Mouse (Mus musculus) testis, adult 2 months (tissue): Measurements from ENCODE around the gene Izumo4. TPM values are rescaled to one million over a fixed set of nuclear protein-coding genes. Genes with fewer than 3 reads are reported as not detected.
A peak's percentile ranks its signal among the peaks of the same experiment; 100 is the strongest.

Experiments used
- H3K27ac ChIP-seq: fragments of 200-500 bp; 2 replicates; pipeline ENCODE4 v1.5.1; 2012; ENCODE audit warnings: low read depth, low read length; ENCODE audit not compliant: control insufficient read depth, insufficient read depth
- H3K27me3 ChIP-seq: fragments of 200-500 bp; 2 replicates; pipeline ENCODE4 v1.6.1; 2012; ENCODE audit warnings: mild to moderate bottlenecking, low read length, moderate library complexity; ENCODE audit not compliant: control insufficient read depth, insufficient read depth
- H3K36me3 ChIP-seq: fragments of 200-500 bp; 2 replicates; pipeline ENCODE4 v1.6.1; 2012; ENCODE audit warnings: mild to moderate bottlenecking, low read length; ENCODE audit not compliant: control insufficient read depth, insufficient read depth
- H3K4me1 ChIP-seq: fragments of 200-500 bp; 2 replicates; pipeline ENCODE4 v1.6.1; 2012; ENCODE audit warnings: low read length; ENCODE audit not compliant: control insufficient read depth, insufficient read depth
- H3K4me3 ChIP-seq: fragments of 200-500 bp; 2 replicates; pipeline ENCODE4 v1.5.1; 2012; ENCODE audit warnings: low read depth, mild to moderate bottlenecking, low read length, moderate library complexity, mixed read lengths; ENCODE audit not compliant: control insufficient read depth
- CTCF ChIP-seq: fragments of 200-500 bp; IDR thresholded peaks from 2 replicates; pipeline ENCODE4 v1.5.1; 2012; ENCODE audit warnings: low read depth, mild to moderate bottlenecking, inconsistent platforms, low read length, moderate library complexity; ENCODE audit not compliant: control insufficient read depth, insufficient read depth, insufficient replicate concordance
- POLR2A ChIP-seq: fragments of 200-500 bp; IDR thresholded peaks from 2 replicates; pipeline ENCODE4 v1.6.1; 2012; ENCODE audit warnings: low read depth, mild to moderate bottlenecking, inconsistent platforms, low read length, moderate library complexity; ENCODE audit not compliant: control insufficient read depth
- polyA plus RNA-seq: library from polyadenylated mRNA; depleted of rRNA; stranded (reverse); fragments of >200 nt; gene quantifications from 2 replicates; pipeline ENCODE4 v1.2.3, GENCODE M21; 2012

The Izumo4 gene
- polyA plus RNA-seq, 1 experiment, result 385 TPM

GRCm38 (mm10) chr10:80738657-80739056 lies 36.7 kb downstream of the Izumo4 start:
- no peak overlapping the region for H3K27ac ChIP-seq
- no peaks in the 10 kb centered on the region for H3K27me3 ChIP-seq
- no peak overlapping the region for H3K4me3 ChIP-seq
- TF ChIP-seq CTCF (no peak), POLR2A (no peak)
- no peaks in the 10 kb centered on the region for H3K36me3 ChIP-seq
- peaks cover 8% of the 10 kb centered on the region for H3K4me1 ChIP-seq

GRCm38 (mm10) chr10:80741146-80741545 lies 39.2 kb downstream of the Izumo4 start:
- Histone ChIP-seq H3K27me3 (no peaks in the 10 kb centered on the region), H3K36me3 (no peaks in the 10 kb centered on the region), H3K4me3 (peak overlapping the region; percentile 96), H3K4me1 (peaks cover 2% of the 10 kb centered on the region; the same call in 1 of the 2 replicates), H3K27ac (no peak overlapping the region)
- TF ChIP-seq CTCF, result no peak
- no peak for TF ChIP-seq POLR2A

GRCm38 (mm10) chr10:80741634-80742179 lies 39.7 kb downstream of the Izumo4 start:
- Histone ChIP-seq H3K27me3 (no peaks in the 10 kb centered on the region), H3K4me3 (peak overlapping the region; percentile 96), H3K27ac (peak overlapping the region; percentile 72), H3K4me1 (peaks cover 2% of the 10 kb centered on the region; the same call in 1 of the 2 replicates), H3K36me3 (no peaks in the 10 kb centered on the region)
- TF ChIP-seq POLR2A (no peak), CTCF (no peak)

GRCm38 (mm10) chr10:80742180-80742978 lies 40.4 kb downstream of the Izumo4 start, which contains the start of gene Ap3d1:
Gene Ap3d1, minus strand, starts transcription at chr10:80742264.
- H3K4me3 ChIP-seq, result peak within 1 kb of the TSS; percentile 96
- no peaks in the 10 kb centered on the region for H3K36me3 ChIP-seq
- peak within 1 kb of the TSS; percentile 72 for H3K27ac ChIP-seq
- no peaks in the 10 kb centered on the region for H3K27me3 ChIP-seq
- TF ChIP-seq POLR2A (peak; percentile 85), CTCF (no peak)
- H3K4me1 ChIP-seq, result peaks cover 2% of the 10 kb centered on the region; the same call in 1 of the 2 replicates

- no peak overlapping the region for H3K27ac ChIP-seq
- H3K36me3 ChIP-seq, result no peaks in the 10 kb centered on the region
- peaks cover 2% of the 10 kb centered on the region; the same call in 1 of the 2 replicates for H3K4me1 ChIP-seq
- H3K27me3 ChIP-seq, result no peaks in the 10 kb centered on the region
- H3K4me3 ChIP-seq, result no peak overlapping the region
- no peak for TF ChIP-seq CTCF
- no peak for TF ChIP-seq POLR2A
Observed at GRCm38 (mm10) chr10:80744262-80744661, 42.3 kb downstream of the Izumo4 start.

GRCm38 (mm10) chr10:80747410-80747809 lies 45.4 kb downstream of the Izumo4 start:
- peaks cover 9% of the 10 kb centered on the region for H3K4me1 ChIP-seq
- TF ChIP-seq POLR2A (no peak), CTCF (peak; percentile 90; the same call in 1 of the 2 replicates)
- no peaks in the 10 kb centered on the region for H3K36me3 ChIP-seq

GRCm38 (mm10) chr10:80748609-80749008 lies 46.6 kb downstream of the Izumo4 start:
- TF ChIP-seq CTCF (no peak), POLR2A (no peak)

More at GRCm38 (mm10) chr10:80747410-80747809, 45.4 kb downstream of the Izumo4 start:
- no peak overlapping the region for H3K4me3 ChIP-seq
- H3K27me3 ChIP-seq, result no peaks in the 10 kb centered on the region
- no peak overlapping the region for H3K27ac ChIP-seq

More at GRCm38 (mm10) chr10:80748609-80749008, 46.6 kb downstream of the Izumo4 start:
- no peak overlapping the region for H3K4me3 ChIP-seq
- peaks cover 11% of the 10 kb centered on the region for H3K4me1 ChIP-seq
- H3K27ac ChIP-seq, result no peak overlapping the region
- no peaks in the 10 kb centered on the region for H3K36me3 ChIP-seq
- no peaks in the 10 kb centered on the region for H3K27me3 ChIP-seq
